Mouse (Mus musculus) embryonic facial prominence, embryonic 14.5 days (tissue): ENCODE results near the gene Nkg7. TPM values are rescaled to one million over a fixed set of nuclear protein-coding genes. Genes with fewer than 3 reads are reported as not detected.
"Not testable (repeated sequence)": the region's sequence is repeated elsewhere in the genome, so short reads cannot be mapped to it uniquely, and the experiment has no call there.

Experiments used
- ATAC-seq: fragments of 200-750 bp; cut with Nextera tagmentation; 2 replicates; pipeline ENCODE4 v1.8.0; 2017; ENCODE audit warnings: low read depth, moderate number of reproducible peaks, moderate TSS enrichment
- DNase-seq: peaks from one replicate; pipeline ENCODE4 v3.0.0-alpha.2; 2015; ENCODE audit warnings: low spot score
- H3K27ac ChIP-seq: fragments of 300-500 bp; sonication (generic); replicated peaks from 2 replicates; pipeline ENCODE4 v1.5.1; 2014; ENCODE audit warnings: low read depth, mild to moderate bottlenecking, low read length, moderate library complexity
- H3K27me3 ChIP-seq: fragments of 300-500 bp; sonication (generic); replicated peaks from 2 replicates; pipeline ENCODE4 v1.6.1; 2014; ENCODE audit warnings: low read length; ENCODE audit not compliant: control insufficient read depth, insufficient read depth
- H3K36me3 ChIP-seq: fragments of 300-500 bp; sonication (generic); 2 replicates; pipeline ENCODE4 v1.6.1; 2014; ENCODE audit warnings: low read length, mixed read lengths; ENCODE audit not compliant: control insufficient read depth, insufficient read depth
- H3K4me1 ChIP-seq: fragments of 300-500 bp; sonication (generic); 2 replicates; pipeline ENCODE4 v1.6.1; 2014; ENCODE audit warnings: antibody characterized with exemption, low read length; ENCODE audit not compliant: control insufficient read depth, insufficient read depth
- H3K4me2 ChIP-seq: fragments of 300-500 bp; sonication (generic); 2 replicates; pipeline ENCODE4 v1.6.1; 2014; ENCODE audit warnings: low read depth, mild to moderate bottlenecking, low read length, moderate library complexity, mixed read lengths
- H3K4me3 ChIP-seq: fragments of 300-500 bp; sonication (generic); 2 replicates; pipeline ENCODE4 v1.5.1; 2014; ENCODE audit warnings: low read depth, mild to moderate bottlenecking, low read length
- H3K9ac ChIP-seq: fragments of 300-500 bp; sonication (generic); 2 replicates; pipeline ENCODE4 v1.6.1; 2014; ENCODE audit warnings: low read depth, mild to moderate bottlenecking, low read length, moderate library complexity, mixed read lengths
- H3K9me3 ChIP-seq: fragments of 300-500 bp; sonication (generic); 2 replicates; pipeline ENCODE4 v1.6.1; 2016; ENCODE audit warnings: low read length; ENCODE audit not compliant: control insufficient read depth
- whole genome bisulfite sequencing: fragments of 180-500 bp; shearing (Covaris S2); extraction: QIAGEN DNeasy Blood & Tissue Kit; methylation state at CpG from one replicate; pipeline ENCODE4 v1.1.7; 2014; 5-methylcytosine and 5-hydroxymethylcytosine counted together
- polyA plus RNA-seq: library from polyadenylated mRNA; unstranded; fragments of >200 nt; fragmentation: Nextera tagmentation; extraction: Ambion mirVana; gene quantifications from 2 replicates; pipeline ENCODE4 v1.2.1, GENCODE M21; 2014

Nkg7 gene
- 1.3 and 1.8 TPM in 2 replicates for polyA plus RNA-seq

DNA sequence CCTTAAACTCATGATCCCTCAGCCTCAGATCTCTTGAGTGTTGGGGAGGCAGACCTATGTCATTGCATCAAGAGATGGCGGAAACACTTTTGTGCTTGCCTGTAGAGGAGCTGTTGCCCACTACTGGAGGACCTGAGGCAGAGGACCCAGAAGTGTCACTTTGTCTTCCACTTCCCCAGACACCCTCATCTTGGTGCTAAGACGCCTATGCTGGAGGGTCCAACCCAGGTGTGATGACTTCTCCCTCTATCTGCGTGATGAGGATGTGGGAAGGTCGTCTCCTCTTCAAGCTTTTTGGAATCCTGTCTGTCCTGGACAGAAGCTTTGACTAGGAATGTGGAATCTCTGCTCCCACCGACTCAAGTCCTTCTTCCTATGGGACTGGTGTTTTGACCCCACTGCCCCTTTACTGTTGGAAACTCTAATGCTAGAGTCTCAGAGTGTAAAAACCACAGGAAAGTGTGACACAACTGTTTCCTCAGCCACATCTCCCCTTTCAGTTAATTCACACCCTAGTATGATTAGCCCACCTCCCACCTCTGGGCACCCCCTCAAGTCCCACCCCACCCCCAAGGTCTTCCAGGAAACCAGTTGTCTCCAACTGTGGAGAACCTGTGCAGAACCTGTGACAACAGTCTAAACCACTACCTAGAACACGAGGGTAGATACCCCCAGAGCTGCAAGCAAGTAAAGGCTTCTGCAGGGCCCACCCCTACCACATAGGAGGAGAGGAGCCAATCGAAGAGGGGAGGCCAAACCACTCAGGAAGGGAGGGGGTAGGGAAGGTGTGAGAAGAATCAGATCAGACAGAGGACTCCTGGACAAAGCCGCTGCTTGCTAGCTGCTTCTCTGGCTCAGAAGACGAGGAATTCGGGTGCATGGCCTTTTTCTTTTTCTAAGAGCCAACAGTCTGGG is at the start of gene Nkg7:
Gene Nkg7 (plus strand): TSS at position 733 of the 915 bp plus-strand sequence.
- Histone ChIP-seq H3K9me3 (no peaks in the 10 kb centered on the region), H3K36me3 (no peaks in the 10 kb centered on the region), H3K4me3 (no peak within 1 kb of the TSS), H3K4me2 (no peak within 1 kb of the TSS), H3K9ac (no peak within 1 kb of the TSS), H3K27me3 (no peaks in the 10 kb centered on the region), H3K27ac (no peak within 1 kb of the TSS), H3K4me1 (no peaks in the 10 kb centered on the region)
- 76% methylated on average over 10 of the region's 10 CpGs for WGBS
- no peak for ATAC-seq
- DNase-seq = no peak

DNA sequence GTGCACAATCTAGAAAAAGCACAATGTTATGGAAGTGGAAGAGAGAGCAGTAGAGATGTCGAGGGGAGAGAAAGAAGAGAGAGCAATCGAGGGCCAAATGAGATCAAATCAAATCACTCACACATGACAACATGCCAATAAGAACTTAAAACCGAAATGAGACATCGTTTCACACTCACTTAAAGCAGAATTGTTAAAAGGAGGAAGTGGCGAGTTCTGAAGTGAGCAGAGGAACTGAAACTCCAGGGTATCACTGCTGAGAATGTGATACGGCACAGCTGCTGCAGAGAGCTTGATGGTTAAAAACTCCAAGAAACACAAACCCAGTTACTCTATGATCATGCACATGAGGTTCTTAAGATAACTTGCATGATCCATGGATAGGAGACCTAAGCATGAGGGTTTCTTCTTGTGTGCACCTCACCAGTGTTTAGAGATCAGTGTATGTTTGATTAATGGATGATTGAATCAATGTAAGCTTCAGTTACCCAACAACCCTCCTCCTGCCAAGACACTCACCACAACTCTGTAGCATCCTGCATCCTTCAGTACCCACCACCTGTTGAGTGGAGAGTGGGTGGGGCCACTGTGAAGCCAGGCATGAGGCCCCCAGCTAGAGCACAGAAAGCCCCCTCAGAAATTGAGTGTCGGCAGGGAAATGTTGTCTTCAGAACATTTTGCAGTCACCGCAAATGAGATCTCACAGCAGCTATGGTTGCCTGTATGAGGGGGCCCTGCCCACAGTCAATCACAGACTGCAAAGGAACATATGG is 44.3 kb upstream of the Nkg7 start:
- DNase-seq (no peak), ATAC-seq (no peak)
- H3K36me3 ChIP-seq = no peaks in the 10 kb centered on the region
- H3K4me1 ChIP-seq = no peaks in the 10 kb centered on the region
- no peaks in the 10 kb centered on the region for H3K27me3 ChIP-seq
- 74% methylated on average over 8 of the region's 8 CpGs for WGBS
- no peak overlapping the region for H3K4me2 ChIP-seq
- no peak overlapping the region for H3K4me3 ChIP-seq
- H3K9me3 ChIP-seq = peaks cover 4% of the 10 kb centered on the region; the same call in 1 of the 2 replicates
- no peak overlapping the region for H3K9ac ChIP-seq
- H3K27ac ChIP-seq = no peak overlapping the region

DNA sequence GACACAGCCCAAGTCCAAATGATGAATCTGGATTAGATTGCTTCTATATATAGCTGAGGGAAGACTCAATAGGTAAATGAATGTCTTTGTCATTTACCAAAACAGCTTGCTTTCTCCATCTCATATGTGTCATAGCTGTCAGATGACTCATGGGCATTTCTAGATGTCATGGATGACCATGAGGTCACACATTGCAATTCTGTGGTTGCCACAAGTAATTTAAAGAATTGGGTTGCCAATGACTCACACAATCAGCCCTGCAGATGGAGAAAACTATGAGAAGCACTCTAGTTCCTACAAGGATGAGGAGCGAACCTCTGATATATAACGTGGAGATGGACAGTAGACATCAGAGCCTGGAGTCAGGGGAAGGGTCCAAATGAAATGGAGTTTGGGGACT is 37.4 kb upstream of the Nkg7 start:
- no peak overlapping the region for H3K9ac ChIP-seq
- no peak overlapping the region for H3K27ac ChIP-seq
- H3K4me2 ChIP-seq = no peak overlapping the region
- H3K4me1 ChIP-seq = no peaks in the 10 kb centered on the region
- H3K9me3 ChIP-seq = no peaks in the 10 kb centered on the region
- H3K4me3 ChIP-seq = no peak overlapping the region
- WGBS = 87% methylated on average over 2 of the region's 2 CpGs
- ATAC-seq (no peak), DNase-seq (no peak)
- H3K36me3 ChIP-seq = no peaks in the 10 kb centered on the region
- no peaks in the 10 kb centered on the region for H3K27me3 ChIP-seq

DNA sequence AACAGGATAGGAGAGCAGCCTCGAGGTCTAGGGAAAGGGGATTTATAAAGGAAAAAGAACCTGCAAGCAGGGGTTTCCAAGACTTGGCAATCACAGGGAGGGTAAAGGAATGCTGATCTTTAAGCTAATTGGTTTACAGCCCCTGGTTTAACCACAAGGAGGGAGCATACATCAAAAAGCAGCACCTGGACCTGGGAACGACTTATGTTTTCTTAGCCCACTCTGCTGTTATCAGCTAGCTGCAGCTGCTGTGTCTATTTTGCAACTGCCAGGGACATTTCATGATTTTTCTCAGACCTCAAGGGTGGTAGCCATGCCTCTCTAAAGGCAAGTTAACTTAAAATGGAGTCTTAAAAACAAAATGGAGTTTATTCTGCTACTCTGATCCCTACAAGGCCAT is 34.2 kb upstream of the Nkg7 start:
- WGBS = 36% methylated on average over 2 of the region's 2 CpGs
- no peak overlapping the region for H3K9ac ChIP-seq
- no peak overlapping the region for H3K4me3 ChIP-seq
- H3K27ac ChIP-seq = no peak overlapping the region
- H3K4me2 ChIP-seq = no peak overlapping the region
- ATAC-seq (no peak), DNase-seq (no peak)
- H3K27me3 ChIP-seq = no peaks in the 10 kb centered on the region
- no peaks in the 10 kb centered on the region for H3K4me1 ChIP-seq
- no peaks in the 10 kb centered on the region for H3K9me3 ChIP-seq
- H3K36me3 ChIP-seq = no peaks in the 10 kb centered on the region

DNA sequence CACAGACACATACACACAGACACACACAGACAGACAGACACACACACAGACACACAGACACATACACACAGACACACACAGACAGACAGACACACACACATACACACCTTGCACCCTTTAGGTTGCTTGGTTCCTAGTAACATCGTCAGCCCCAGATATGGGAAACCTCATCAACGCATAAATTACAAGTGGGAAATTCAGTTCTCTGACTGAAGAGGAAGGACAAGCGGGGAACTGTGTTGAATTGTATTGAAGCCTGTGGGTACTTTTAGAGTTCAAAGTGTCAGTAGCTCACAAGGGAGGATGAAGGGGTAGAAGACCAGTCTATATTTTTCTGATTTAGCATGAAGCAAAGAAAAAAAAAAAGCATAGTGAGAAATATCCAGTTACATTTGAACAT is 29.3 kb upstream of the Nkg7 start:
- Histone ChIP-seq H3K27ac (no peak overlapping the region), H3K4me3 (no peak overlapping the region), H3K9me3 (no peaks in the 10 kb centered on the region), H3K4me2 (no peak overlapping the region), H3K27me3 (no peaks in the 10 kb centered on the region), H3K4me1 (no peaks in the 10 kb centered on the region), H3K9ac (no peak overlapping the region), H3K36me3 (no peaks in the 10 kb centered on the region)
- ATAC-seq (no peak), DNase-seq (no peak)
- 80% methylated on average over 3 of the region's 3 CpGs for WGBS

DNA sequence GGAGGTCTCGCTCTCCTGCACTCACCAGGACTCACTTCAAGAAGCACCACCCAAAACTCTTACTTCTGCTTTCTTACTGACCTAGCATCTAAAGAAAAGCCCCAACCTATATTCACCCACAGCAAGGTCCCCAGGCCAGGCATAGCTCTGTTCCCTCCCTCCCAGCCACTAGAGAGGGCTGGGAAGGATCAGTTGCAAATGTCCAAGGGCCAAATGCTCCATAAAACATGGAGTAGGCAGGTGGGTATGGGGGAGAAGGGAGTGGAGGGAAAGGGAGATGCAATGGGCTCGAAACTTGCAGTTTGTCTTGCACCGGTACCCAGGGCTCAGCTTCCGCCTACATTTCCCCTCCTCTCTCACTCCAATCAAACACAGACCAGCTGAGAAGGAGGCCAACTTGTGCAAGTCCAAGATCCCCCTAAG is 28.7 kb upstream of the Nkg7 start, which contains the start of gene Siglecg:
Gene Siglecg (plus strand): TSS at position 74 of the 423 bp plus-strand sequence.
- Histone ChIP-seq H3K4me1 (no peaks in the 10 kb centered on the region), H3K4me3 (no peak within 1 kb of the TSS), H3K9ac (no peak within 1 kb of the TSS), H3K36me3 (no peaks in the 10 kb centered on the region), H3K27me3 (no peaks in the 10 kb centered on the region), H3K27ac (no peak within 1 kb of the TSS), H3K9me3 (no peaks in the 10 kb centered on the region), H3K4me2 (no peak within 1 kb of the TSS)
- WGBS = 82% methylated on average over 4 of the region's 4 CpGs
- DNase-seq = no peak
- ATAC-seq = no peak

DNA sequence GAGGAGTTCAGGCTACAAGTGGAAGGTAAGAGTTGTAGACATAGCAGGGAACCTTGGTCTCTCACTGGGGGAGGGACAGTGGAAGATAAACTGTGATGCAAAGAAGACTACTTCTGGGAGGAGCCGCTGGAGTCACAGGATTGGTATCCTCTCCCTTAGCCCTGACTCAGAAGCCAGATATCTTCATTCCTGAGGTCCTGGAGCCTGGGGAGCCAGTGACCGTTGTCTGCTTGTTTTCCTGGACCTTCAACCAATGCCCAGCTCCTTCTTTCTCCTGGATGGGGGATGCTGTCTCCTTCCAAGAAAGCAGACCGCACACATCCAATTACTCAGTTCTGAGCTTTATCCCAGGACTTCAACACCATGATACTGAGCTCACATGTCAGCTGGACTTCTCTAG is 27.8 kb upstream of the Nkg7 start:
- DNase-seq (no peak), ATAC-seq (no peak)
- H3K9me3 ChIP-seq = no peaks in the 10 kb centered on the region
- no peak overlapping the region for H3K4me2 ChIP-seq
- no peaks in the 10 kb centered on the region for H3K36me3 ChIP-seq
- H3K27ac ChIP-seq = no peak overlapping the region
- 67% methylated on average over 3 of the region's 3 CpGs for WGBS
- no peak overlapping the region for H3K9ac ChIP-seq
- H3K27me3 ChIP-seq = no peaks in the 10 kb centered on the region
- H3K4me3 ChIP-seq = no peak overlapping the region
- no peaks in the 10 kb centered on the region for H3K4me1 ChIP-seq

DNA sequence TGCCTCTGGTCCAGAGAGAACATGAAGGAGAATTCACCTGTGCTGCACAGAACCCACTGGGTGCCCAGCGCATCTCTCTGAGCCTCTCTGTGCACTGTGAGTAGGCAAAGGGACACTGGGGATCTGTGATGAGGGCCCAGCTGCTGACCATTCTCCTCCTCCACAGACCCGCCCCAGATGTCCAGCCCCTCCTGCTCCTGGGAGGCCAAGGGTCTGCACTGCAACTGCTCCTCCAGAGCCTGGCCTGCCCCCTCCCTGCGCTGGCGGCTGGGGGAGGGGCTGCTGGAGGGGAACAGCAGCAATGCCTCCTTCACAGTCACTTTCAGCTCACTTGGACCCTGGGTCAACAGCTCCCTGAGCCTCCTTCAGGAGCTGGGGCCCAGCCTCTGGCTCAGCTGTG is 25.1 kb upstream of the Nkg7 start:
- not testable (repeated sequence) for H3K27me3 ChIP-seq, H3K27ac ChIP-seq, ATAC-seq, H3K4me1 ChIP-seq, H3K9me3 ChIP-seq, H3K4me3 ChIP-seq, H3K9ac ChIP-seq, H3K4me2 ChIP-seq, H3K36me3 ChIP-seq, DNase-seq
- WGBS = 30% methylated on average over 4 of the region's 4 CpGs
